Mouse (Mus musculus) CD4-positive, CD25-positive, alpha-beta regulatory T cell, adult 4 months (primary cell): ENCODE results near the gene 1700007K13Rik. TPM values are rescaled to one million over a fixed set of nuclear protein-coding genes. Genes with fewer than 3 reads are reported as not detected.

Experiments used
- ATAC-seq: one replicate; pipeline ENCODE4 v1.8.0; 2017
- polyA plus RNA-seq, 2 experiments: library from polyadenylated mRNA; unstranded; fragments of 100-300 nt; shearing (Covaris generic); gene quantifications; one replicate each; pipeline ENCODE4 v1.2.1; 2017

The 1700007K13Rik gene
- polyA plus RNA-seq, 2 experiments from 2014 or later, result not detected

DNA sequence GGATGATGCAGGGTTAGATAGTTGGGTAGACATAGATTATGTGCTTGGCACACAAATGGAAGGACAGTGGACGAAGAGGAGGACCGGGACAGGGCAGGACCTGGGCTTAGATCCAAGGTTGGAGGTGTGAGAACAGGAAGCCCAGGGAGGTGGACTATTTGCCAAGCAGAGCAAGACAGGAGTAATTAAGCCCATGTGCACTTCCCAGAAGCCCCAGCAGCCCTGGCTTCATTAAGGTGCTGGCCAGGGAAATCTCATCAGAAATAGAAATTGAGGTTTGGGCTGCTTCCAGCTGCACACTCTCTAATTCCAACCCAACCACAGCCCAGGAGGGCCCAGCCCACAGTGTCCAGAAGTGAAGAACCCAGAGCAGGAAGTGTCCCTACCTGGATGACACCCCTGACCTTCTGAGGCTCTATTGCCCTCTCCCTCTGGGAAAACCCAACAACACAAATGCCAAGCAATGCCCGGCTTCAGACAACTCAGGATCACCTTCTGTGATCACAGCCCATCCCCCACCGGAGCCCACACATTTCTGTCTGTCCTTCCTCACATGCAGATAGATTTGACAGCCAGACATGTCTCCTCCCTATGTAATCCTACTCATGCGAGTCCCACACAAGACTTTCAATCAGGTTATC is 51.9 kb downstream of the 1700007K13Rik start:
- ATAC-seq, result no peak

DNA sequence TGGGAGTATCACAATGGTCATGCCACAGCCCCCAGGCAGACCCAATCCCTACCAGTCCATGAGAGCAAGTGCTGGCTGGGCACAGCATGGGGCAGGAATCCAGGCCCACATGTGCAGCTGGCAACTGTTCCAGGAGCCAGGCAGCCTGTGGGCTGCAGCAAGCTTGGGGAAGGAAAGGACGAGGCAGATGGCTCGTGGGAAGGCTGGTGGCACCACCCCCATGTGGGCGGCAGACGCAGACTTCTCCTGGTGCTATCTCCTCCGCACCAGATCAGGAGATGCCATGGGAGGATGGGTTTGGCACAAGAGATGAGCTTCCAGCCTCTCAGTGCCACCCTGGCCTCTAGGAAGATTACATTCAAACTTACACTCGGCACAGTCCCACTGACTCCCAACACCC is 53.2 kb downstream of the 1700007K13Rik start:
- ATAC-seq, result no peak

Other genes starting within 250 kb of the 1700007K13Rik start
- not detected for gene Ppp1r26, start 19.5 kb downstream of the 1700007K13Rik start, polyA plus RNA-seq
- gene Mrps2, start 1.7 kb upstream of the 1700007K13Rik start, polyA plus RNA-seq, result 10 to 100 TPM; 19.5 to 24.0 TPM
- not detected for gene Gbgt1, start 30.6 kb upstream of the 1700007K13Rik start, polyA plus RNA-seq
- not detected for gene Gm10134, start 39.8 kb upstream of the 1700007K13Rik start, polyA plus RNA-seq
- gene Ralgds, start 46.8 kb upstream of the 1700007K13Rik start, polyA plus RNA-seq, result 1 to 10 TPM; 4.3 to 8.8 TPM
- not detected for gene Cel, start 97.1 kb upstream of the 1700007K13Rik start, polyA plus RNA-seq
- gene Gtf3c5, start 117.4 kb upstream of the 1700007K13Rik start, polyA plus RNA-seq, result 10 to 100 TPM; 18.5 to 27.0 TPM
- not detected for gene Gfi1b, start 155.7 kb upstream of the 1700007K13Rik start, polyA plus RNA-seq
- 10 to 100 TPM; 15.9 to 33.3 TPM for gene Tsc1, start 174.9 kb upstream of the 1700007K13Rik start, polyA plus RNA-seq
- not detected for gene Spaca9, start 233.4 kb upstream of the 1700007K13Rik start, polyA plus RNA-seq
- not detected for gene Ak8, start 233.8 kb upstream of the 1700007K13Rik start, polyA plus RNA-seq